Mouse (Mus musculus): ENCODE data around the gene Trpv3. TPM values are rescaled to one million over a fixed set of nuclear protein-coding genes. Genes with fewer than 3 reads are reported as not detected.

Gene Trpv3
- polyA plus RNA-seq, 1 experiment from 2014 or later: 0.18 TPM

Other genes with a start within 250 kb of the Trpv3 start
- gene Camkk1, start 248.4 kb upstream of the Trpv3 start, polyA plus RNA-seq (2015; fragmentation: Nextera tagmentation; extraction: Ambion mirVana): 6.7 and 9.2 TPM in 2 replicates
- gene Ncbp3, start 219.6 kb upstream of the Trpv3 start, polyA plus RNA-seq (2015; fragmentation: Nextera tagmentation; extraction: Ambion mirVana): 12.1 and 12.9 TPM in 2 replicates
- gene Itgae, start 176.8 kb upstream of the Trpv3 start, polyA plus RNA-seq (2015; fragmentation: Nextera tagmentation; extraction: Ambion mirVana): 0.37 and 0.42 TPM in 2 replicates
- 17.5 and 18.9 TPM in 2 replicates for gene Haspin, start 129.1 kb upstream of the Trpv3 start, polyA plus RNA-seq (2015; fragmentation: Nextera tagmentation; extraction: Ambion mirVana)
- gene P2rx5, start 107.0 kb upstream of the Trpv3 start, polyA plus RNA-seq (2015; fragmentation: Nextera tagmentation; extraction: Ambion mirVana): 0.47 and 0.50 TPM in 2 replicates
- gene Emc6, start 90.4 kb upstream of the Trpv3 start, polyA plus RNA-seq (2015; fragmentation: Nextera tagmentation; extraction: Ambion mirVana): 121 and 131 TPM in 2 replicates
- gene Tax1bp3, start 90.3 kb upstream of the Trpv3 start, polyA plus RNA-seq (2015; fragmentation: Nextera tagmentation; extraction: Ambion mirVana): 202 and 204 TPM in 2 replicates
- 17.7 and 18.2 TPM in 2 replicates for gene Ctns, start 68.3 kb upstream of the Trpv3 start, polyA plus RNA-seq (2015; fragmentation: Nextera tagmentation; extraction: Ambion mirVana)
- 1.5 and 1.7 TPM in 2 replicates for gene Shpk, start 67.9 kb upstream of the Trpv3 start, polyA plus RNA-seq (2015; fragmentation: Nextera tagmentation; extraction: Ambion mirVana)
- 0.12 TPM in 1 of 2 replicates, not detected in the other for gene Trpv1, start 33.1 kb upstream of the Trpv3 start, polyA plus RNA-seq (2015; fragmentation: Nextera tagmentation; extraction: Ambion mirVana)
- gene Aspa, start 62.2 kb downstream of the Trpv3 start, polyA plus RNA-seq (2015; fragmentation: Nextera tagmentation; extraction: Ambion mirVana): 17.1 and 17.2 TPM in 2 replicates
- not detected in 2 replicates for gene Gm49340, start 62.4 kb downstream of the Trpv3 start, polyA plus RNA-seq (2015; fragmentation: Nextera tagmentation; extraction: Ambion mirVana)
- gene Spata22, start 62.4 kb downstream of the Trpv3 start, polyA plus RNA-seq (2015; fragmentation: Nextera tagmentation; extraction: Ambion mirVana): 0.32 and 0.33 TPM in 2 replicates
- gene Olfr20, start 83.4 kb downstream of the Trpv3 start, polyA plus RNA-seq (2015; fragmentation: Nextera tagmentation; extraction: Ambion mirVana): not detected in 2 replicates
- gene Olfr376, start 103.9 kb downstream of the Trpv3 start, polyA plus RNA-seq (2015; fragmentation: Nextera tagmentation; extraction: Ambion mirVana): not detected in 2 replicates
- gene Olfr1, start 132.2 kb downstream of the Trpv3 start, polyA plus RNA-seq (2015; fragmentation: Nextera tagmentation; extraction: Ambion mirVana): not detected in 2 replicates
- gene Olfr378, start 161.1 kb downstream of the Trpv3 start, polyA plus RNA-seq (2015; fragmentation: Nextera tagmentation; extraction: Ambion mirVana): not detected in 2 replicates
- gene Olfr380, start 190.1 kb downstream of the Trpv3 start, polyA plus RNA-seq (2015; fragmentation: Nextera tagmentation; extraction: Ambion mirVana): not detected in 2 replicates
- not detected in 2 replicates for gene Olfr381, start 224.2 kb downstream of the Trpv3 start, polyA plus RNA-seq (2015; fragmentation: Nextera tagmentation; extraction: Ambion mirVana)
- gene Olfr382, start 249.8 kb downstream of the Trpv3 start, polyA plus RNA-seq (2015; fragmentation: Nextera tagmentation; extraction: Ambion mirVana): not detected in 2 replicates